Mouse (Mus musculus) heart, adult 2 months (tissue): ENCODE measurements around the gene Sh3gl2.

Source experiments
- CTCF ChIP-seq: fragments of 200-600 bp; IDR thresholded peaks from 2 replicates; pipeline ENCODE4 v1.8.1; 2022; ENCODE audit warnings: antibody characterized with exemption, mild to moderate bottlenecking, moderate library complexity
- POLR2A ChIP-seq: fragments of 200-500 bp; IDR thresholded peaks from 2 replicates; pipeline ENCODE4 v1.6.1; 2011; ENCODE audit warnings: mild to moderate bottlenecking, low read depth, low read length, control low read depth; ENCODE audit not compliant: insufficient read depth

DNA sequence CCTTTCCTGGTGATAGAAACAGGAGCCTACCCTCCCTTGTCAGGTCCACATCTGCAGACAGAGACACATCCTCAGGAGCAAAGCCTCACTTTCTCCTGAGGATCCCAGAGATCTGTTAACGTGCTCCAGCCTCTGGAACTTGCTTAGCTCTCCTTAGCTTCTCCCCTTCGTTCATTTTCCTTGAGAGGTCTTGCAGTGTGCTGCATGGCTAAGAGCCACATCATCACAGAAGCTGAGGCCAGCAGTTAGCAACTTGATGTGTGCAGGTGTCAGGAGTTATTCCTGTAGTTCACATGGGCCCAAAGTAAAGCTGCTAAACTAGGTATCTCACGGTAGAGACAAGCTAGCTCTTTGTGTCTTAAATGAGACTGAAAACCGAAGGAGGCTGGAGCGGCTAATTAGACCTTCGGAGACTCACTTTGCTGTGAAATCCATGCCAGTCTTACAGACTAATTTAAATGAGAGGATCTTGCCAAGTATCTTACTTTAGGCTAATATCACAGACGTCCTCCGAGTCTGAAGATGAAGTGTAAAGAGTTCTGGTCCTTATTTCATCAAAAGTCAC lies 143.2 kb downstream of the Sh3gl2 start:
- TF ChIP-seq CTCF (no peak), POLR2A (no peak)
